Mouse (Mus musculus): ENCODE results near the gene Gm21190.
A peak's percentile ranks its signal among the peaks of the same experiment; 100 is the strongest.
"Not testable (repeated sequence)": the region's sequence is repeated elsewhere in the genome, so short reads cannot be mapped to it uniquely, and the experiment has no call there.

Gm21190 gene

DNA sequence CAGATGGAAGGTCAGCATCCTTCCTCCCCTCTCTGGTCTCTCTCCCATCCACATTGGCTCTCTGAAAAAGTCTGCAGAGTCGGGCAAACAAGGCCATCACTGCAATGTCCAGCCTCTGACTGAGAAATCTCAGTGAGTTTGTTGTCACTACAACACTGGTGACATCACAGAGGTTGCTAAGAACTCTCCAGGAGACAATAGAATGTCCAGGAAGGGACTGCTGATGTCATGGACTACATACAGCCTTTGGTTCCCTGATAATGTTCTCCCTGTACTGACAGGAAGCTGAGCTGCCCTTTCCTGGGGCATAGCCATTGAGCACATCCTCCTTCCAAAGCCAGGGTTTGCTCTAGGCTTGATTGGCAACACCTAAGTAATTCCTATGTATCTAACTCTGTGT, at the start of gene Gm21190:
TSS of gene Gm21190 (minus strand) at position 101 of the 400 bp plus-strand sequence.
- not testable (repeated sequence) for DNase-seq

- not testable (repeated sequence) for DNase-seq
Observed at GRCm38 (mm10) chr5:15577033-15577432, 48.0 kb upstream of the Gm21190 start, which contains the start of gene Gm21083. Gene Gm21083, plus strand, starts transcription at chr5:15577333.

- not testable (repeated sequence) for DNase-seq
Observed at GRCm38 (mm10) chr5:15573735-15574134, 44.7 kb upstream of the Gm21190 start.

DNA sequence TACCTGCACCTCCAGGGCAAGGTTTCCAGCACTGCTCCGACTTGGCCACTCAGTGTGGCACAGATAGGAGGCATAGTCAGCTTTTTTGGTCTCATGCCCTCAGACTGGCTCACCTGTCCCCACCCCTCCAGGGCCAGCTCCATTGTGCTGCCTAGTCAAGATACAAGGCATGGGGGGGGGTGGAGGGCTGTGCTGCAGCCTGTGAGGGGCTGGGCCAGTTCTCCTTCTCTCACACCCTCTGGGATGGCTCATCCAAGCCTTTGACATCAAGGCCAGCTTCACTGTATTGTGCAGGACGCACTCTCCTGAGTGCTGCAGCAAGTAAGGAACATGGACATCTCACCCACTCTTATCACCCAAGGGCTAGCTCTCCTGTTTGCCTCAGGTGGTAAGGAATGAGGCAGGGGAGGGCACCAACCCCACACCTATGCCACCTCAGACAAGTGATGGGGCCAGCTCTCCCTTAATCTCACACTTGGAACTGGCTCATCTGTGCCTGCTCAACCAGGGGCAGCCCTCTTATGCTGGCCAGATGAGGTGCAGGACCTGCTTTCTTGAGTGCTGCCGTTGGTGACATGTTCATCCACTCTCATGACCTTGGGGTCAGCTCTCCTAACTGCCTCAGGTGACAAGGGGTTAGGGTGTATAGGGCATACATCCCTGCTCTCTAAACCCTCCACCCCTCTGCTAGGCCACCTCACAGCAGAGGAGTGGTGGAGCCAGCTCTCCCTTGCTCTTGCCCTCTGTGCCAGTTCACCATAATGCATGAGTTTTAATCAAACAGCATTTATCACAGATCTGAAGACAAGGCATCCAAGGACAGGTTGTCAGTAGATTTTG, 32.6 kb upstream of the Gm21190 start:
- not testable (repeated sequence) for DNase-seq

DNA sequence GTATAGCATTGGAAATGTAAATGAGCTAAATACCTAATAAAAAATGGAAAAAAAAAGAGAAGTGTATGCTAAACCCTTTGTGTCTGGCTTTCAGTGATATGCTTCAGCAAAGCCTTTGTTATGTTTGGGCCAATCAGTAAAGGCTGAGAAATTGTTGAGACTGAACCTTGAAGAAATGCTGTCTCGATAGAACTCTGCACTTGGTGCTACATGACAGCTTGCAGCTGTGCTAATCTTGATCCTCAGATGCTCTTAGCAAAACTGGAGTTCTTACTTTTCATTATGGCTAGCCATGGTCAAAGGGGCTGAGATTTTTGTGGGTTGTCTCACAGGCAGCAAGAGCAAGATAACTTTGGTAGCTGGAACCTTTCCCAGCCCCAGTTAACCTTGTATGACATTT, 29.6 kb upstream of the Gm21190 start:
- DNase-seq: not testable (repeated sequence)

DNA sequence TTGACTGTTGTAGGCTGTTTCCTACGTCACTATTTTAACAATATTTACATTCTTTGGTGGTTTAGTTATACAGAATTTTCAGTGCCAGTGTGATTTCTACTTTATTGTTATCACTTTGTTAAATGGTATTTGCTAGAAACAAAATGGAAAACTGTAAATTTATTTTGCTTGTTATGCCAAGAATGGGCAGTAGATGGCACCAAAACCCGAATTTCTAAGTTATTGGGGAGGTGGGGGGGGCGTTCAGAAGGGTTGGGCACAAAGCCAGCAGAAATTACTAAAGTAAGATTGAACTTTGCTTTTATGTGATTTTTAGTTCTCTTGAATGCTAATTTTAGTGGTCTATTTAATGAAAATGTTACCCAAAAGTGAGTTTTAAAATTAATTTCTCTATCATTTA, 20.6 kb upstream of the Gm21190 start:
- peak; percentile 4 to 25 for DNase-seq

DNA sequence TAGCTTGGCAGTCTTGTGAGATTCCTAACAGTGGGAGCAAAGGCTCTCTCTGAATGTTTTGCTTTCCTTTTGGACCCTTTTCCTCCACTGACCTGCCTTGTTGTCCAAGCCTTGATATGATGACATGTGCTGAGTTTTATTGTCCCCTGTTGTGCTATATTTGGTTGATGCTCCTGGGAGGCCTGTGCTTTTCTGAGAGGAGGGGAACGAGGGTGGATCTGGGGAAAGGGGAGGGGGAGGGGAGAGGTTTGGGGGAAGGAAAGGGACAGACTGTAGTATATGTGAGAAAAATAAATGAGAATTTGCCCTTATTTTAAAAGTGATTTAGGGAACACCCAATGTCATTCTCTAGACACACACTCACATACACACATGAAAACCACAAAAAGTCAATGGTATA, 20.1 kb upstream of the Gm21190 start:
- DNase-seq: not testable (repeated sequence)

DNA sequence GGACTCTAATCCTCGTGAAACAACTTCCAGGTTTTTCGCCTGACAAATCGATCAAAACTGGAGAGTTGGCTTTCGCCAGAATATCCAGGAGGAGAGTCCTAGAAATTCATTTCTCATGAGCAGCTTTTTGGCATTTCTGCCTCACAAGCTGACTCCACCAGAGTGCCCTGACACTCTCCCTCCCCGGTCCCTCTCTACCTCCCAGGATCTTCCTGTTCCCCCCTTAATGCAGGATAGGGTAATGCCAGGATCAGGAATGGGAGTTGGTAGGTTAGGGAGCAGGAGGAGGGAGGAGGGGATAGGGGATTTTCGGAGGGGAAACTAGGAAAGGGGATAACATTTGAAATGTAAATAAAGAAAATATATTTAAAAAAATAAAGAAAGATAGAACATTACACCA, 19.6 kb upstream of the Gm21190 start:
- not testable (repeated sequence) for DNase-seq

DNA sequence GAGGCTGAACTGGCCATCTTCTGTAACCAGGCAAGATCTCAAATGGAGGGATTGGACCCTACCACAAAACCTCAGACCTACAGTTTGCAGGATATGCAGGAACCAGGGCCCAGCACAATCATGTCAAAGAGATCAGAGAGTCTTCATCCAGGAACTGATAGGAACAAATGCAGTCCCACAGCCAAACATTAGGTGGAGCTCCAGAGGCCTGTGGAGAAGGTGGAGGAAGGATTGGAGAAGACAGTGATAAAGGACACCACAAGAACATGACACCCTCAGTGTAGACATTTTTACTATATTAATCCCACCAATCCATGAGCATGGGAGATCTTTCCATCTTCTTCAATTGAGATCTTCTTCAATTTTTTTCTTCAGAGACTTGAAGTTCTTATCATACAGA, 6.6 kb downstream of the Gm21190 start:
- peak; percentile 37 to 57 for DNase-seq

- DNase-seq: not testable (repeated sequence)
Observed at GRCm38 (mm10) chr5:15522028-15522427, 7.0 kb downstream of the Gm21190 start.

- peak; percentile 12 to 27 for DNase-seq
Observed at GRCm38 (mm10) chr5:15520418-15520817, 8.6 kb downstream of the Gm21190 start.

DNA sequence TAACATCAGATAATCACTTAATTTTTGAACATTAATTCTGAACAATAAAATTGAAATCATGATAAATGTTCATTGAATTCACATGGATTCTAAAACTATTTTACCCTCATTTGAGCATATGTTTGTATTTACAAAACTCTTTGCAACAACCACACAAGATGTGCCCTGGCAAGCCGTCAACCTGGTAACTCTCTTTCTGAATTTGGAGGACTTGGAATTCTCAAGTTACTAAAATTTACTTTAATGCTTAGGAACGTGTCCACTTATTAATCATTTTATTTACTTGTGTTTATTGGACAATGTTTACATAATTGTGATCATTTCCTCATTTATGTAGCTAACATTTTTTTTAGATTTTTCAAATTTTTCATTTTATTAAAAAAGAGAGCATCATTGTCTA, 11.9 kb downstream of the Gm21190 start:
- DNase-seq: not testable (repeated sequence)

GRCm38 (mm10) chr5:15512236-15512635, 16.8 kb downstream of the Gm21190 start:
- not testable (repeated sequence) for DNase-seq

DNA sequence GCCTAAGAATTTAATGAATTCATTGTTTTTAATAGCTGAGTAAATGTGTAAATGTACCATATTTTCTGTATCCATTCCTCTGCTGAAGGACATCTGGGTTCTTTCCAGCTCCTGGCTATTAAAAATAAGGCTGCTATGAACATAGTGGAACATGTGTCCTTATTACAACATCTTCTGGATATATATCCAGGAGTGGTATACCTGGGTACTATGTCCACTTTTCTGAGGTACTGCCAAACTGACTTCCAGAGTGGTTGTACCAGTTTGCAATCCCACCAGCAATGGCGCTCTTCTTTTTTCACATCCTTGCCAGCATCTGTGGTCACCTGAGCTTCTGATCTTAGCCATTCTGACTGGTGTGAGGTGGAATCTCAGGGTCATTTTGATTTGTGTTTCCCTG, 19.1 kb downstream of the Gm21190 start:
- DNase-seq: not testable (repeated sequence)

- DNase-seq: peak in 1 of 2 experiments; percentile 11
Observed at GRCm38 (mm10) chr5:15508460-15509451, 20.3 kb downstream of the Gm21190 start.

GRCm38 (mm10) chr5:15507757-15508459, 21.1 kb downstream of the Gm21190 start:
- not testable (repeated sequence) for DNase-seq

- DNase-seq: no peak
Observed at GRCm38 (mm10) chr5:15507309-15507619, 21.8 kb downstream of the Gm21190 start.

DNA sequence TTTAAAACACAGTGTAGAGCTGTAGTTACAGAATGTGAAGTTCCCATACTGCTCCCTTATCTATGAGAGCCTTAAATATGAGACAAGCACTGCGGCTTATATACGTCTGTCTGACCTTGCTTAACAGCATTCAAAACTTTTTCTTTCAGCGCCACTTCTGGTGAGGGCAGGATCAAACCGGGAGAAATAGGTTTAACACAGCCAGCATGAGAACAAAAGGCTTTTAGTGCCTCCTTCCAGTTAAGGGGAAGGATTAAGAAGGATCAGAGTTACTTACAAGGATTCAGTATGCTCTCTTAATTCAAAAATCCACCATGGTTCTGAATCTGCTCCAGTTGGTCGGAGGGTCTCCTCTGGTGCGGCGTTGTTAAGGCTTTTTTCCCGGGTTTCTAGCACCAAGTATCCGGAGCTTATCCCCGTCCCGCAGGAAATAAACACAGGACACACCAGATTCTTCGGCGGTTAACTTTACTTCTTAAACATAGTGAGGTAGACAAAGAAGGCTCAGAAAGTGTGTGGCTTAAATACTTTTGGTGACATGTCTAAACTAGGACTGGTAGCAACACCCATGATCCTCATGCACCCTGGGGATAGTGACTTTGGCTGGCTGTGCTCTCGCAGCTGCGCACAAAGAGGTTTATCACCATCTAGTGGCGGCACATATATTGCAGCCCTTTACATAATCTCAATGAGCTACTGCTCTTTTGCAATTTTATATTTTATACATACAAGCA, 22.3 kb downstream of the Gm21190 start:
- peak; percentile 42 to 46 for DNase-seq

DNA sequence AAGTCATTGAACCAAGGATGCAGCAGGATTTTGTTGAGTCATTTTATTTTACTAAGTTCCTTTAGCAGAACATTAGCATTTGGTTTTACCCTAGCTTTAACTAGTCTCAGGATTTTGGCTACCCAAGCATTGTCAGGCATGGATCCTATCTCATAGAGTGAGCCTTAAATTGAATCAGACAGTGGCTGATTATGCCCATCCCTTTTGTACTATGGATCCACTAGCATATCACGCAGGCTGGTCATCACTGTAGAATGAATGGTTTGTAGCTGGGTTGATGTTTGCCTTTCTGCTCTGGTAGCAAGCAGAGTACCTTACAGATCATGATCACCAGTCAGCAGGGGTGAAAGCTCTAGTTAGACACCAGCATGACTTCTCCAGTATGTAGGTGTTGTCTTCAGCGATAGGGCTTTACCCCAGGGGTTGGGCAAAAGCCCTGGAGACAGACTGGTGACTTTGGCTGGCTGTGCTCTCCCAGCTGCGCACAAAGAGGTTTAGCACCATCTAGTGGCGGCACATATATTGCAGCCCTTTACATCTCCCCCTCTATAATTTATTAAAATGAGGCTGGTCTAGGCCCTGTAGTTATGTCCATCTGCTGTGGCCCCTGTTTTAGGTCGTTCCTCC, 30.1 kb downstream of the Gm21190 start:
- DNase-seq: peak; percentile 59 to 65

- not testable (repeated sequence) for DNase-seq
Observed at GRCm38 (mm10) chr5:15498350-15498749, 30.7 kb downstream of the Gm21190 start.

GRCm38 (mm10) chr5:15490934-15491333, 38.1 kb downstream of the Gm21190 start:
- not testable (repeated sequence) for DNase-seq

Measured in kidney, postnatal 4 days (tissue).